Mouse (Mus musculus) bone marrow macrophage, adult 2 months (primary cell): ENCODE measurements at regions not wholly inside any gene's neighbourhood (a gene's known extent, or its start where the extent isn't known, plus 50 kb on each side); places are given as distances from the start of the nearest gene placed in this dataset.

Experiments used
- CTCF ChIP-seq: IDR thresholded peaks from 2 replicates; pipeline ENCODE4 v1.5.1; 2012; ENCODE audit warnings: low read depth, mild to moderate bottlenecking, low read length, moderate library complexity
- POLR2A ChIP-seq: IDR thresholded peaks from 2 replicates; pipeline ENCODE4 v1.6.1; 2012; ENCODE audit warnings: mild to moderate bottlenecking, low read depth, low read length, borderline replicate concordance

- TF ChIP-seq POLR2A (no peak), CTCF (no peak)
These were observed 292.8 kb downstream of the Mtx2 start for GRCm38 (mm10) chr2:75118348-75118926.
